In genomic region chr2:119478397-119478749, GRCm38 (mm10) we compare ENCODE assay signal across 8 mouse cellular contexts. TPM values are rescaled to one million over a fixed set of nuclear protein-coding genes. Genes with fewer than 3 reads are reported as not detected.
DNase-seq lines count a peak whose midpoint lies in the region; ATAC-seq and TF ChIP-seq lines count a peak whose summit lies in the region.

No protein-coding gene starts in this region.

- H3K4me3 ChIP-seq in heart, embryonic 11.5 days (ENCODE audit: low read depth, low read length), result peak overlapping the region; percentile 97
- H3K4me3 ChIP-seq in CH12.LX (replicated peaks in 1 of 3; ENCODE audit: low read depth in 2 of 3, low read length in 2 of 3, poor library complexity in 1 of 3), result peak overlapping the region; percentile 82 to 93 (median 86)
- peak overlapping the region; percentile 92 for H3K4me3 ChIP-seq in forebrain, embryonic 13.5 days
- peak overlapping the region; percentile 72 to 95 for H3K4me3 ChIP-seq in liver, embryonic 14.5 days (ENCODE audit: insufficient read depth in 1 of 2, low read depth in 2 of 2, low read length in 2 of 2)

- TF ChIP-seq RAD21 in CH12.LX (IDR thresholded peaks at IDR 0.05; ENCODE audit: low read depth, low read length), result no peak

- DNase-seq in heart, postnatal 14 days, result no peak
- no peak for DNase-seq in CH12.LX (ENCODE audit: extremely low read depth)
- no peak for DNase-seq in liver, embryonic 14.5 days (ENCODE audit: low read depth in 3 of 3, low spot score in 3 of 3)
- DNase-seq in gastrocnemius, postnatal 25 days, result no peak
- no peak for DNase-seq in adipocyte (ENCODE audit: low spot score)
- DNase-seq in spleen, adult 18-20 months, result no peak

- intact Hi-C loops in heart, postnatal 14 days (cut with DNase I), result loop anchor here (5.0 kb wide), 2 partner anchors 69 to 114 kb away; partner anchors contain the start of genes Chp1 and Exd1

- dilution Hi-C loops in CH12.LX (cut with MboI; ENCODE audit: extremely low pct_ligation_motif_present, extremely low pct_unique_long_range_greater_than_20kb, low sequenced_read_pairs), result no loop called here

- no peaks in the 10 kb centered on the region for H3K27me3 ChIP-seq in heart, embryonic 11.5 days (ENCODE audit: control insufficient read depth, insufficient read depth, low read length)
- H3K27me3 ChIP-seq in CH12.LX (replicated peaks), result no peaks in the 10 kb centered on the region
- H3K27me3 ChIP-seq in forebrain, embryonic 13.5 days, result no peaks in the 10 kb centered on the region
- no peaks in the 10 kb centered on the region for H3K27me3 ChIP-seq in liver, embryonic 14.5 days (ENCODE audit: control insufficient read depth, insufficient read depth, low read length)

- no peaks in the 10 kb centered on the region for H3K9me3 ChIP-seq in heart, embryonic 11.5 days (replicated peaks; ENCODE audit: control insufficient read depth, low read length)
- H3K9me3 ChIP-seq in CH12.LX (replicated peaks; ENCODE audit: low read length), result no peaks in the 10 kb centered on the region
- no peaks in the 10 kb centered on the region for H3K9me3 ChIP-seq in forebrain, embryonic 13.5 days (replicated peaks)
- no peaks in the 10 kb centered on the region for H3K9me3 ChIP-seq in liver, embryonic 14.5 days (ENCODE audit: control insufficient read depth, low read length)

- TF ChIP-seq POLR2A in CH12.LX (IDR thresholded peaks at IDR 0.05; ENCODE audit: low read depth, low read length), result no peak

- in situ Hi-C loops in CH12.LX (cut with MboI; ENCODE audit: low pct_ligation_motif_present, low pct_unique_long_range_greater_than_20kb, low sequenced_read_pairs), result no loop called here

- H3K27ac ChIP-seq in heart, embryonic 11.5 days (ENCODE audit: low read depth, low read length), result peak overlapping the region; percentile 99
- no peak overlapping the region for H3K27ac ChIP-seq in CH12.LX (ENCODE audit: insufficient read depth, low read depth)
- peak overlapping the region; percentile 97 for H3K27ac ChIP-seq in forebrain, embryonic 13.5 days
- peak overlapping the region; percentile 99 for H3K27ac ChIP-seq in liver, embryonic 14.5 days

- WGBS in heart, embryonic 11.5 days (ENCODE audit: insufficient replicate concordance), result 9% methylated on average over 9 of the region's 9 CpGs
- WGBS in forebrain, embryonic 13.5 days, result 15% methylated on average over 9 of the region's 9 CpGs
- WGBS in liver, embryonic 14.5 days (ENCODE audit: insufficient replicate concordance), result 6% methylated on average over 9 of the region's 9 CpGs

- ATAC-seq in heart, embryonic 11.5 days (replicated peaks; ENCODE audit: insufficient number of reproducible peaks, low FRiP score, low TSS enrichment), result no peak
- no peak for ATAC-seq in forebrain, embryonic 13.5 days
- ATAC-seq in liver, embryonic 14.5 days (ENCODE audit: insufficient read depth), result no peak

- no peak for TF ChIP-seq CTCF in CH12.LX (conservative IDR thresholded peaks at IDR 0.05 in 1 of 2, IDR thresholded peaks at IDR 0.05 in 1 of 2; ENCODE audit: low read depth in 2 of 2, low read length in 2 of 2)
- TF ChIP-seq CTCF in liver, embryonic 14.5 days (IDR thresholded peaks at IDR 0.05; ENCODE audit: low read depth), result no peak

- H3K9ac ChIP-seq in heart, embryonic 11.5 days (ENCODE audit: low read depth, low read length), result peak overlapping the region; percentile 100
- H3K9ac ChIP-seq in CH12.LX (ENCODE audit: insufficient read depth, low read depth), result peak overlapping the region; percentile 50
- H3K9ac ChIP-seq in forebrain, embryonic 13.5 days, result peak overlapping the region; percentile 96
- H3K9ac ChIP-seq in liver, embryonic 14.5 days (replicated peaks), result peak overlapping the region; percentile 96

- no peaks in the 10 kb centered on the region for H3K36me3 ChIP-seq in heart, embryonic 11.5 days (ENCODE audit: control insufficient read depth, insufficient read depth, low read length)
- peaks cover 0 to 12% of the 10 kb centered on the region in 2 experiments for H3K36me3 ChIP-seq in CH12.LX (replicated peaks in 1 of 2; ENCODE audit: control insufficient read depth in 1 of 2, insufficient read depth in 1 of 2, low read length in 1 of 2)
- H3K36me3 ChIP-seq in forebrain, embryonic 13.5 days (ENCODE audit: poor library complexity, severe bottlenecking), result no peaks in the 10 kb centered on the region
- no peaks in the 10 kb centered on the region for H3K36me3 ChIP-seq in liver, embryonic 14.5 days (replicated peaks; ENCODE audit: control insufficient read depth, insufficient read depth, low read depth)

- peaks cover 18% of the 10 kb centered on the region for H3K4me1 ChIP-seq in heart, embryonic 11.5 days (ENCODE audit: control insufficient read depth, insufficient read depth, low read length)
- H3K4me1 ChIP-seq in CH12.LX (ENCODE audit: control insufficient read depth in 1 of 2, insufficient read depth in 2 of 2), result peaks cover 5 to 21% of the 10 kb centered on the region in 2 experiments; a peak in 3 of 4 replicates
- H3K4me1 ChIP-seq in forebrain, embryonic 13.5 days, result peaks cover 30% of the 10 kb centered on the region
- H3K4me1 ChIP-seq in liver, embryonic 14.5 days (replicated peaks; ENCODE audit: control insufficient read depth in 2 of 2, insufficient read depth in 2 of 2, low read length in 1 of 2), result peaks cover 18 to 21% of the 10 kb centered on the region in 2 experiments

- peaks cover 34% of the 10 kb centered on the region for H3K79me2 ChIP-seq in CH12.LX (replicated peaks; ENCODE audit: control insufficient read depth, extremely low read depth, insufficient read depth, poor library complexity, severe bottlenecking)

- TF ChIP-seq EP300 in CH12.LX (IDR thresholded peaks at IDR 0.05; ENCODE audit: low read length), result no peak
- no peak for TF ChIP-seq EP300 in liver, embryonic 14.5 days (IDR thresholded peaks at IDR 0.05; ENCODE audit: low read depth)

- peak overlapping the region; percentile 93 for H3K4me2 ChIP-seq in heart, embryonic 11.5 days
- peak overlapping the region; percentile 62 for H3K4me2 ChIP-seq in CH12.LX (ENCODE audit: insufficient read depth, low read depth, poor library complexity, severe bottlenecking)
- H3K4me2 ChIP-seq in forebrain, embryonic 13.5 days, result peak overlapping the region; percentile 77
- H3K4me2 ChIP-seq in liver, embryonic 14.5 days (ENCODE audit: low read depth), result peak overlapping the region; percentile 90

TF ChIP-seq in CH12.LX, 34 proteins besides CTCF, POLR2A, EP300 and RAD21:
- TF ChIP-seq BHLHE40 (IDR thresholded peaks at IDR 0.05; ENCODE audit: low read depth, low read length), result no peak
- peak; percentile 51; the same call in 1 of the 2 replicates for TF ChIP-seq CHD1 (IDR thresholded peaks at IDR 0.05; ENCODE audit: low read depth, low read length)
TF ChIP-seq in CH12.LX: peak in this region for 1.

RNA-seq across cellular contexts. Expression of gene Ino80, which starts 0.9 kb away (rescaled TPM):
- 3.7 TPM in 2 replicates for polyA plus RNA-seq in heart, embryonic 11.5 days (2014; fragmentation: Nextera tagmentation; extraction: Ambion mirVana)
- 10 to 100 TPM; 11.8 TPM for total RNA-seq in heart, postnatal 14 days (2021)
- total RNA-seq in CH12.LX (2012; rRNA removed), result 11.4 and 13.5 TPM in 2 replicates
- total RNA-seq in CH12.LX (2014; rRNA removed), result 10.6 and 10.9 TPM in 2 replicates
- 17.8 TPM in 2 replicates for polyA plus RNA-seq in CH12.LX (2012; ENCODE audit: insufficient read length, low read depth)
- 4.1 and 4.6 TPM in 2 replicates for polyA plus RNA-seq in forebrain, embryonic 13.5 days (2015; fragmentation: Nextera tagmentation; extraction: Ambion mirVana)
- polyA plus RNA-seq in liver, embryonic 14.5 days (2012; rRNA removed), result 3.3 and 4.4 TPM in 2 replicates
- polyA plus RNA-seq in liver, embryonic 14.5 days (2014; fragmentation: Nextera tagmentation; extraction: Ambion mirVana), result 1.8 and 2.0 TPM in 2 replicates
- total RNA-seq in gastrocnemius, postnatal 25 days (2021), result 10 to 100 TPM in 1 of 2 experiments, 1 to 10 TPM in 1; 9.5 to 12.5 TPM

Comparison
In these comparisons a context has a peak if more than half of its experiments do, and no peak if none do; other contexts are left out.
1. H3K9ac ChIP-seq: peak in every context shown above with its lines; median percentile 100 in heart, embryonic 11.5 days; 96 in forebrain, embryonic 13.5 days; 96 in liver, embryonic 14.5 days; 50 in CH12.LX.